8 mouse cellular contexts compared by ENCODE assay signal in the genomic region with DNA sequence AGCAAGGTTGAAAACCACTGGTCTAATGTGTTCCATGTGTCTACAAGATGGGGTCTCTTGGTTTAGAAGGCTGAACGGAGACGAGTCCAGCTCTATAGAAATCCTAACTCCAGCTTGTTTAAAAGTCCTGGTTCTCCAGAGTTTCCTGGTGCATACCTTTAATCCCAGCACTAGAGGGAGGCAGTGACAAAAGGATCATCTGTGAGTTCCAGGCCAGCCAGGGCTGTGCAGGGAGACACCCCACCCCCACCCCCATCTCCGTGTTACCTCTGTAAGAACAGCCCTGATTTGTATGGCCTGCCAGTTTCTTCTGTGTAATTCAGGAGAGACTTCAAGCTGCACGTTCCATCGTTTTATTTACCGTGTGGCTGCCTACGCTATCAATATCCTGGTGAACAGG. TPM values are rescaled to one million over a fixed set of nuclear protein-coding genes. Genes with fewer than 3 reads are reported as not detected.
A peak's percentile ranks its signal among the peaks of the same experiment; 100 is the strongest.
DNase-seq lines count a peak whose midpoint lies in the region; ATAC-seq and TF ChIP-seq lines count a peak whose summit lies in the region.

No protein-coding gene starts in this region.

- WGBS in heart, postnatal 0 days = 57% methylated on average over 7 of the region's 7 CpGs
- 54% methylated on average over 7 of the region's 7 CpGs for WGBS in kidney, embryonic 14.5 days

- no peak overlapping the region for H3K4me3 ChIP-seq in heart, postnatal 0 days (ENCODE audit: low read depth, low read length)
- H3K4me3 ChIP-seq in kidney, embryonic 14.5 days (ENCODE audit: low read length) = no peak overlapping the region

- H3K27me3 ChIP-seq in heart, postnatal 0 days (ENCODE audit: control insufficient read depth, insufficient read depth, low read length) = no peaks in the 10 kb centered on the region
- no peaks in the 10 kb centered on the region for H3K27me3 ChIP-seq in kidney, embryonic 14.5 days (ENCODE audit: control insufficient read depth, insufficient read depth, low read length)

- peak; percentile 54 for TF ChIP-seq CTCF in heart, postnatal 0 days (IDR thresholded peaks at IDR 0.05; ENCODE audit: low read depth)

- H3K36me3 ChIP-seq in heart, postnatal 0 days (replicated peaks; ENCODE audit: control insufficient read depth, insufficient read depth, low read length) = peaks cover 21% of the 10 kb centered on the region; the same call in 1 of the 2 replicates
- peaks cover 15% of the 10 kb centered on the region for H3K36me3 ChIP-seq in kidney, embryonic 14.5 days (ENCODE audit: control insufficient read depth, insufficient read depth, low read length)

- intact Hi-C loops in left cerebral cortex, postnatal 10 days (cut with DNase I) = loop anchor here (5.0 kb wide), 1 partner anchor 97 kb away; no protein-coding TSS in a partner anchor

- no peaks in the 10 kb centered on the region for H3K4me1 ChIP-seq in heart, postnatal 0 days (ENCODE audit: control insufficient read depth, insufficient read depth)
- H3K4me1 ChIP-seq in kidney, embryonic 14.5 days (ENCODE audit: control insufficient read depth, insufficient read depth, low read length) = 0 out of 2 replicates have a peak, but pooled peaks cover 3% of the 10 kb centered on the region

- no peak overlapping the region for H3K27ac ChIP-seq in heart, postnatal 0 days (ENCODE audit: low read depth)
- no peak overlapping the region for H3K27ac ChIP-seq in kidney, embryonic 14.5 days (ENCODE audit: low read depth, low read length)

- ATAC-seq in heart, postnatal 0 days (ENCODE audit: insufficient read depth, low read depth) = peak; percentile 66; the same call in 1 of the 2 replicates
- ATAC-seq in common myeloid progenitor, adult 5-6 weeks (replicated peaks; ENCODE audit: low read depth, poor library complexity, severe bottlenecking) = peak; percentile 30
- ATAC-seq in kidney, embryonic 14.5 days (ENCODE audit: low FRiP score, low TSS enrichment) = peak; percentile 56; the same call in 1 of the 2 replicates
- no peak for ATAC-seq in erythroid progenitor cell, adult 5-6 weeks (replicated peaks; ENCODE audit: low FRiP score, poor library complexity, severe bottlenecking)

- H3K9me3 ChIP-seq in heart, postnatal 0 days (replicated peaks; ENCODE audit: control insufficient read depth, low read length) = no peaks in the 10 kb centered on the region
- no peaks in the 10 kb centered on the region for H3K9me3 ChIP-seq in kidney, embryonic 14.5 days (ENCODE audit: control insufficient read depth, low read length)

- TF ChIP-seq EP300 in heart, postnatal 0 days (IDR thresholded peaks at IDR 0.05; ENCODE audit: low read depth) = no peak

- no peak overlapping the region for H3K9ac ChIP-seq in heart, postnatal 0 days (replicated peaks; ENCODE audit: low read depth, low read length)
- H3K9ac ChIP-seq in kidney, embryonic 14.5 days (ENCODE audit: low read depth, low read length) = no peak overlapping the region

- peak; percentile 25 for DNase-seq in heart, postnatal 0 days (ENCODE audit: low spot score)
- no peak for DNase-seq in heart, adult 9 months (ENCODE audit: low spot score in 2 of 2)
- DNase-seq in lung, postnatal 14 days = peak; percentile 37
- DNase-seq in left cerebral cortex, postnatal 10 days (ENCODE audit: extremely low spot score in 1 of 2, low spot score in 2 of 2) = no peak
- DNase-seq in left cerebral cortex, adult 8-10 months (ENCODE audit: low spot score in 2 of 2) = no peak

- no peak overlapping the region for H3K4me2 ChIP-seq in heart, postnatal 0 days (ENCODE audit: low read depth, low read length)
- no peak overlapping the region for H3K4me2 ChIP-seq in kidney, embryonic 14.5 days (replicated peaks; ENCODE audit: low read depth, low read length)

RNA-seq across cellular contexts. Expression of gene Mrln, which starts 8.7 kb away (rescaled TPM):
- total RNA-seq in heart, postnatal 0 days (2014; rRNA removed; ENCODE audit: low replicate concordance) = not detected in 2 replicates
- 0.51 TPM in 1 of 2 replicates, not detected in the other for polyA plus RNA-seq in heart, postnatal 0 days (2015; fragmentation: Nextera tagmentation; extraction: Ambion mirVana)
- total RNA-seq in common myeloid progenitor, adult 5-6 weeks (2017) = not detected in 2 replicates
- 7.8 and 9.6 TPM in 2 replicates for polyA plus RNA-seq in kidney, embryonic 14.5 days (2014; fragmentation: Nextera tagmentation; extraction: Ambion mirVana)
- not detected in 2 replicates for total RNA-seq in erythroid progenitor cell, adult 5-6 weeks (2015; ENCODE audit: low replicate concordance)
- total RNA-seq in erythroid progenitor cell, adult 5-6 weeks (2017; ENCODE audit: low replicate concordance) = not detected in 2 replicates
- not detected for total RNA-seq in left cerebral cortex, postnatal 10 days (2021)
- total RNA-seq in left cerebral cortex, adult 8-10 months (2022) = not detected

RNA-seq across cellular contexts. Expression of gene Slc16a9, which starts 49.1 kb away (rescaled TPM):
- 1.6 and 2.0 TPM in 2 replicates for total RNA-seq in heart, postnatal 0 days (2014; rRNA removed; ENCODE audit: low replicate concordance)
- polyA plus RNA-seq in heart, postnatal 0 days (2015; fragmentation: Nextera tagmentation; extraction: Ambion mirVana) = 0.77 and 0.86 TPM in 2 replicates
- total RNA-seq in common myeloid progenitor, adult 5-6 weeks (2017) = 0.91 and 3.1 TPM in 2 replicates
- 3.8 and 4.0 TPM in 2 replicates for polyA plus RNA-seq in kidney, embryonic 14.5 days (2014; fragmentation: Nextera tagmentation; extraction: Ambion mirVana)
- total RNA-seq in erythroid progenitor cell, adult 5-6 weeks (2015; ENCODE audit: low replicate concordance) = 0.36 and 0.42 TPM in 2 replicates
- 0.39 and 4.5 TPM in 2 replicates for total RNA-seq in erythroid progenitor cell, adult 5-6 weeks (2017; ENCODE audit: low replicate concordance)
- total RNA-seq in left cerebral cortex, postnatal 10 days (2021) = 1 to 10 TPM; 4.4 to 5.0 TPM
- total RNA-seq in left cerebral cortex, adult 8-10 months (2022) = 1 to 10 TPM; 1.7 to 3.0 (median 2.1) TPM

Comparison
In these comparisons a context has a peak if more than half of its experiments do, and no peak if none do; other contexts are left out.
1. DNase-seq: peak in heart, postnatal 0 days (single experiment) and lung, postnatal 14 days (single experiment); none in heart, adult 9 months (0 of 2), left cerebral cortex, postnatal 10 days (0 of 2) and left cerebral cortex, adult 8-10 months (0 of 2).